Mouse (Mus musculus) limb, embryonic 12.5 days (tissue): ENCODE measurements at regions not wholly inside any gene's neighbourhood (a gene's known extent, or its start where the extent isn't known, plus 50 kb on each side); places are given as distances from the start of the nearest gene placed in this dataset.

Source experiments
- ATAC-seq: fragments of 200-750 bp; cut with Nextera tagmentation; 2 replicates; pipeline ENCODE4 v1.8.0; 2017; ENCODE audit warnings: low read depth, moderate TSS enrichment; ENCODE audit not compliant: insufficient number of reproducible peaks, insufficient read depth, low FRiP score, low TSS enrichment
- H3K27ac ChIP-seq: fragments of 300-500 bp; sonication (generic); 2 replicates; pipeline ENCODE4 v1.5.1; 2016; ENCODE audit warnings: mild to moderate bottlenecking, moderate library complexity
- H3K27me3 ChIP-seq: fragments of 300-500 bp; sonication (generic); 2 replicates; pipeline ENCODE4 v1.6.1; 2016; ENCODE audit warnings: mild to moderate bottlenecking, moderate library complexity
- H3K36me3 ChIP-seq: fragments of 300-500 bp; sonication (generic); 2 replicates; pipeline ENCODE4 v1.6.1; 2016; ENCODE audit warnings: mild to moderate bottlenecking, moderate library complexity
- H3K4me1 ChIP-seq: fragments of 300-500 bp; sonication (generic); replicated peaks from 2 replicates; pipeline ENCODE4 v1.6.1; 2016
- H3K4me2 ChIP-seq: fragments of 300-500 bp; sonication (generic); 2 replicates; pipeline ENCODE4 v1.6.1; 2016; ENCODE audit warnings: mild to moderate bottlenecking, moderate library complexity
- H3K4me3 ChIP-seq: fragments of 300-500 bp; sonication (generic); replicated peaks from 2 replicates; pipeline ENCODE4 v1.5.1; 2016; ENCODE audit warnings: mild to moderate bottlenecking
- H3K9ac ChIP-seq: fragments of 300-500 bp; sonication (generic); replicated peaks from 2 replicates; pipeline ENCODE4 v1.6.1; 2016; ENCODE audit warnings: mild to moderate bottlenecking, moderate library complexity
- H3K9me3 ChIP-seq: fragments of 300-500 bp; sonication (generic); 2 replicates; pipeline ENCODE4 v1.6.1; 2016; ENCODE audit warnings: mild to moderate bottlenecking, moderate library complexity
- WGBS: fragments of 180-500 bp; shearing (Covaris S2); methylation state at CpG from one replicate; pipeline ENCODE4 v1.1.7; 2016; 5-methylcytosine and 5-hydroxymethylcytosine counted together

- 63% methylated on average over 2 of the region's 2 CpGs for WGBS
- Histone ChIP-seq H3K27me3 (no peaks in the 10 kb centered on the region), H3K27ac (no peak overlapping the region), H3K4me2 (no peak overlapping the region), H3K9me3 (peaks cover 4% of the 10 kb centered on the region; the same call in 1 of the 2 replicates), H3K4me1 (0 out of 2 replicates have a peak, but pooled peaks cover 4% of the 10 kb centered on the region), H3K9ac (no peak overlapping the region), H3K4me3 (no peak overlapping the region), H3K36me3 (no peaks in the 10 kb centered on the region)
- no peak for ATAC-seq
These were observed 107.1 kb downstream of the Amer3 start for GRCm38 (mm10) chr1:34686539-34686938.

- H3K27ac ChIP-seq, result no peak overlapping the region
These were observed 117.1 kb downstream of the Amer3 start for GRCm38 (mm10) chr1:34696533-34696932.

GRCm38 (mm10) chr1:34700237-34701030 is 121.0 kb downstream of the Amer3 start:
- H3K9ac ChIP-seq, result no peak overlapping the region
- H3K27ac ChIP-seq, result no peak overlapping the region
- no peak overlapping the region for H3K4me2 ChIP-seq
- 47% methylated on average over 17 of the region's 17 CpGs for WGBS
- no peaks in the 10 kb centered on the region for H3K4me1 ChIP-seq
- no peak overlapping the region for H3K4me3 ChIP-seq
- H3K36me3 ChIP-seq, result no peaks in the 10 kb centered on the region
- H3K9me3 ChIP-seq, result no peaks in the 10 kb centered on the region
- no peak for ATAC-seq
- H3K27me3 ChIP-seq, result no peaks in the 10 kb centered on the region

More at GRCm38 (mm10) chr1:34696533-34696932, 117.1 kb downstream of the Amer3 start:
- no peaks in the 10 kb centered on the region for H3K36me3 ChIP-seq
- H3K4me3 ChIP-seq, result no peak overlapping the region
- no peak overlapping the region for H3K4me2 ChIP-seq
- 75% methylated on average over 4 of the region's 4 CpGs for WGBS
- no peaks in the 10 kb centered on the region for H3K4me1 ChIP-seq
- H3K9ac ChIP-seq, result no peak overlapping the region
- H3K27me3 ChIP-seq, result no peaks in the 10 kb centered on the region
- ATAC-seq, result no peak
- no peaks in the 10 kb centered on the region for H3K9me3 ChIP-seq

- H3K27me3 ChIP-seq, result no peaks in the 10 kb centered on the region
- H3K9me3 ChIP-seq, result no peaks in the 10 kb centered on the region
- ATAC-seq, result no peak
- H3K4me1 ChIP-seq, result no peaks in the 10 kb centered on the region
- no peak overlapping the region for H3K4me3 ChIP-seq
- no peak overlapping the region for H3K4me2 ChIP-seq
- no peak overlapping the region for H3K27ac ChIP-seq
- no peak overlapping the region for H3K9ac ChIP-seq
- 81% methylated on average over 7 of the region's 7 CpGs for WGBS
- no peaks in the 10 kb centered on the region for H3K36me3 ChIP-seq
These were observed 122.0 kb downstream of the Amer3 start for GRCm38 (mm10) chr1:34701436-34701835.

GRCm38 (mm10) chr1:34709089-34709488 is 129.6 kb downstream of the Amer3 start:
- ATAC-seq, result no peak
- WGBS, result 82% methylated on average over 2 of the region's 2 CpGs
- Histone ChIP-seq H3K4me2 (no peak overlapping the region), H3K36me3 (no peaks in the 10 kb centered on the region), H3K4me1 (no peaks in the 10 kb centered on the region), H3K9me3 (no peaks in the 10 kb centered on the region), H3K4me3 (no peak overlapping the region), H3K27ac (no peak overlapping the region), H3K9ac (no peak overlapping the region), H3K27me3 (no peaks in the 10 kb centered on the region)

GRCm38 (mm10) chr1:34722674-34723073 is 120.2 kb downstream of the Fam168b start:
- Histone ChIP-seq H3K4me1 (no peaks in the 10 kb centered on the region; the same call in 1 of the 2 replicates), H3K4me2 (no peak overlapping the region), H3K36me3 (no peaks in the 10 kb centered on the region), H3K9ac (no peak overlapping the region), H3K27me3 (no peaks in the 10 kb centered on the region), H3K4me3 (no peak overlapping the region), H3K9me3 (no peaks in the 10 kb centered on the region), H3K27ac (no peak overlapping the region)
- 70% methylated on average over 5 of the region's 5 CpGs for WGBS
- no peak for ATAC-seq

GRCm38 (mm10) chr1:34732156-34732555 is 110.7 kb downstream of the Fam168b start:
- Histone ChIP-seq H3K9me3 (no peaks in the 10 kb centered on the region), H3K4me3 (no peak overlapping the region), H3K9ac (no peak overlapping the region), H3K27me3 (no peaks in the 10 kb centered on the region), H3K4me1 (no peaks in the 10 kb centered on the region), H3K27ac (no peak overlapping the region), H3K4me2 (no peak overlapping the region), H3K36me3 (no peaks in the 10 kb centered on the region)
- WGBS, result 64% methylated on average over 7 of the region's 7 CpGs
- ATAC-seq, result no peak

- H3K9me3 ChIP-seq, result no peaks in the 10 kb centered on the region
- no peaks in the 10 kb centered on the region for H3K36me3 ChIP-seq
- WGBS, result 78% methylated on average over 17 of the region's 17 CpGs
- H3K4me3 ChIP-seq, result no peak overlapping the region
- no peak overlapping the region for H3K4me2 ChIP-seq
- no peaks in the 10 kb centered on the region for H3K4me1 ChIP-seq
- no peaks in the 10 kb centered on the region for H3K27me3 ChIP-seq
- no peak for ATAC-seq
- H3K27ac ChIP-seq, result no peak overlapping the region
- no peak overlapping the region for H3K9ac ChIP-seq
These were observed 109.6 kb downstream of the Fam168b start for GRCm38 (mm10) chr1:34733026-34733913.

- H3K9me3 ChIP-seq, result no peaks in the 10 kb centered on the region
- 54% methylated on average over 14 of the region's 14 CpGs for WGBS
- H3K4me3 ChIP-seq, result no peak overlapping the region
- no peaks in the 10 kb centered on the region for H3K4me1 ChIP-seq
- no peaks in the 10 kb centered on the region for H3K27me3 ChIP-seq
- no peak for ATAC-seq
- H3K27ac ChIP-seq, result no peak overlapping the region
- H3K4me2 ChIP-seq, result no peak overlapping the region
- H3K36me3 ChIP-seq, result no peaks in the 10 kb centered on the region
- H3K9ac ChIP-seq, result no peak overlapping the region
These were observed 104.3 kb downstream of the Fam168b start for GRCm38 (mm10) chr1:34738386-34739067.

- H3K27ac ChIP-seq, result no peak overlapping the region
- WGBS, result 71% methylated on average over 4 of the region's 4 CpGs
- H3K9ac ChIP-seq, result no peak overlapping the region
- H3K36me3 ChIP-seq, result no peaks in the 10 kb centered on the region
- no peaks in the 10 kb centered on the region for H3K27me3 ChIP-seq
- no peak overlapping the region for H3K4me3 ChIP-seq
- no peaks in the 10 kb centered on the region for H3K9me3 ChIP-seq
- ATAC-seq, result no peak
- no peaks in the 10 kb centered on the region for H3K4me1 ChIP-seq
- H3K4me2 ChIP-seq, result no peak overlapping the region
These were observed 103.2 kb downstream of the Fam168b start for GRCm38 (mm10) chr1:34739621-34740020.

GRCm38 (mm10) chr1:34740891-34741290 is 102.0 kb downstream of the Fam168b start:
- WGBS, result 77% methylated on average over 7 of the region's 7 CpGs
- no peak for ATAC-seq
- H3K4me1 ChIP-seq, result no peaks in the 10 kb centered on the region

More at GRCm38 (mm10) chr1:34740891-34741290, 102.0 kb downstream of the Fam168b start:
- Histone ChIP-seq H3K27ac (no peak overlapping the region), H3K36me3 (no peaks in the 10 kb centered on the region), H3K4me3 (no peak overlapping the region), H3K4me2 (no peak overlapping the region), H3K27me3 (peaks cover 6% of the 10 kb centered on the region; the same call in 1 of the 2 replicates), H3K9me3 (no peaks in the 10 kb centered on the region), H3K9ac (no peak overlapping the region)
